Mouse (Mus musculus) lung, postnatal 0 days (tissue): ENCODE data around the gene Aipl1. TPM values are rescaled to one million over a fixed set of nuclear protein-coding genes. Genes with fewer than 3 reads are reported as not detected.

Source experiments
- ATAC-seq: fragments of 200-750 bp; cut with Nextera tagmentation; 2 replicates; pipeline ENCODE4 v1.8.0; 2017; ENCODE audit warnings: moderate library complexity
- DNase-seq: peaks from one replicate; pipeline ENCODE4 v3.0.0-alpha.2; 2016; ENCODE audit warnings: low spot score
- H3K27ac ChIP-seq: fragments of 300-500 bp; sonication (generic); 2 replicates; pipeline ENCODE4 v1.5.1; 2014; ENCODE audit warnings: antibody characterized with exemption, mild to moderate bottlenecking, low read length, mixed read lengths
- H3K27me3 ChIP-seq: fragments of 300-500 bp; sonication (generic); replicated peaks from 2 replicates; pipeline ENCODE4 v1.6.1; 2014; ENCODE audit warnings: low read length, mixed read lengths; ENCODE audit not compliant: insufficient read depth
- H3K36me3 ChIP-seq: fragments of 300-500 bp; sonication (generic); 2 replicates; pipeline ENCODE4 v1.6.1; 2014; ENCODE audit warnings: low read length, mixed read lengths; ENCODE audit not compliant: insufficient read depth
- H3K4me1 ChIP-seq: fragments of 300-500 bp; sonication (generic); 2 replicates; pipeline ENCODE4 v1.6.1; 2014; ENCODE audit warnings: antibody characterized with exemption, low read depth, low read length, mixed read lengths; ENCODE audit not compliant: insufficient read depth
- H3K4me2 ChIP-seq: fragments of 300-500 bp; sonication (generic); replicated peaks from 2 replicates; pipeline ENCODE4 v1.6.1; 2014; ENCODE audit warnings: low read depth, mild to moderate bottlenecking, low read length, moderate library complexity, mixed read lengths
- H3K4me3 ChIP-seq: fragments of 300-500 bp; sonication (generic); 2 replicates; pipeline ENCODE4 v1.5.1; 2014; ENCODE audit warnings: low read depth, low read length
- H3K9ac ChIP-seq: fragments of 300-500 bp; sonication (generic); replicated peaks from 2 replicates; pipeline ENCODE4 v1.6.1; 2014; ENCODE audit warnings: low read depth, mild to moderate bottlenecking
- H3K9me3 ChIP-seq: fragments of 300-500 bp; sonication (generic); 2 replicates; pipeline ENCODE4 v1.6.1; 2016; ENCODE audit warnings: low read length, mixed read lengths
- CTCF ChIP-seq: IDR thresholded peaks from 2 replicates; pipeline ENCODE4 v1.5.1; 2016; ENCODE audit warnings: antibody characterized with exemption, mild to moderate bottlenecking
- EP300 ChIP-seq: IDR thresholded peaks from 2 replicates; pipeline ENCODE4 v1.6.1; 2016; ENCODE audit warnings: antibody characterized with exemption, mild to moderate bottlenecking, control low read depth
- WGBS: fragments of 180-500 bp; shearing (Covaris S2); extraction: QIAGEN DNeasy Blood & Tissue Kit; methylation state at CpG from one replicate; pipeline ENCODE4 v1.1.7; 2014; 5-methylcytosine and 5-hydroxymethylcytosine counted together
- polyA plus RNA-seq: library from polyadenylated mRNA; unstranded; fragments of >200 nt; fragmentation: Nextera tagmentation; extraction: Ambion mirVana; gene quantifications from 2 replicates; pipeline ENCODE4 v1.2.1, GENCODE M21; 2015

The Aipl1 gene
- polyA plus RNA-seq, 1 experiment from 2014 or later: 0.30 TPM

GRCm38 (mm10) chr11:72041768-72042607 lies 4.7 kb upstream of the Aipl1 start, which contains the start of gene Pimreg:
TSS of gene Pimreg (plus strand) at chr11:72042032.
- Histone ChIP-seq H3K36me3 (no peaks in the 10 kb centered on the region), H3K9ac (no peak within 1 kb of the TSS), H3K9me3 (no peaks in the 10 kb centered on the region), H3K4me2 (peak within 1 kb of the TSS; percentile 95), H3K4me1 (no peaks in the 10 kb centered on the region; the same call in 1 of the 2 replicates), H3K27me3 (no peaks in the 10 kb centered on the region), H3K4me3 (peak within 1 kb of the TSS; percentile 60), H3K27ac (no peak within 1 kb of the TSS)
- peak; percentile 88 for DNase-seq
- WGBS: 1% methylated on average over 52 of the region's 52 CpGs
- ATAC-seq: peak; percentile 88
- TF ChIP-seq CTCF: peak; percentile 58
- TF ChIP-seq EP300: no peak

- H3K27me3 ChIP-seq: no peaks in the 10 kb centered on the region
- H3K9ac ChIP-seq: no peak overlapping the region
- ATAC-seq (no peak), DNase-seq (no peak)
- TF ChIP-seq EP300 (no peak), CTCF (no peak)
- H3K4me3 ChIP-seq: peak overlapping the region; percentile 60
- no peak overlapping the region for H3K27ac ChIP-seq
- H3K9me3 ChIP-seq: no peaks in the 10 kb centered on the region
- 18% methylated on average over 6 of the region's 6 CpGs for WGBS
- H3K4me1 ChIP-seq: no peaks in the 10 kb centered on the region; the same call in 1 of the 2 replicates
- H3K4me2 ChIP-seq: peak overlapping the region; percentile 95
- H3K36me3 ChIP-seq: no peaks in the 10 kb centered on the region
Measured at GRCm38 (mm10) chr11:72041290-72041767, 4.0 kb upstream of the Aipl1 start.

GRCm38 (mm10) chr11:72039599-72040386 lies 2.5 kb upstream of the Aipl1 start:
- ATAC-seq (no peak), DNase-seq (no peak)
- Histone ChIP-seq H3K4me1 (no peaks in the 10 kb centered on the region; the same call in 1 of the 2 replicates), H3K4me3 (no peak overlapping the region), H3K36me3 (no peaks in the 10 kb centered on the region), H3K27ac (no peak overlapping the region), H3K9ac (no peak overlapping the region), H3K9me3 (no peaks in the 10 kb centered on the region), H3K27me3 (no peaks in the 10 kb centered on the region), H3K4me2 (no peak overlapping the region)
- TF ChIP-seq EP300 (no peak), CTCF (no peak)
- WGBS: 29% methylated on average over 16 of the region's 16 CpGs

DNA sequence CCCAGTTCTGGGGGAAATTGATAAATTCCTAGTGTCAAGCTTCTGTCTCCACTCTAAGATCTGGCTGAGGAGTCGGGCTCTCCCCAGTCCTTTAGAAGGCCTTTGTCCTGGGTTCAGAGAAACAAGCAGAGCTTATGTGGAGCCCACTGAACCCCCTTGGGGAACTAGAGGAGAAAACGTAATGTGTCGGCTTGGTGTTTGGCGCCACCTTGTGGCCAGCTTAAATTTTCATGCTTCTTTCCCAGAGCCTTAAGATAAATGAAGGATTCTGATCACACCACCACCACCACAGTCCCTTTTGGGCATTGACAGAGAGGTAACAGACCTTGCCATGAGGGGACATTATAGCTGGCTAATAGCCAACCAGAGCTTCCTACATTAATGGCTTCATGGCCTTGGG lies 687 bp upstream of the Aipl1 start:
- Histone ChIP-seq H3K9ac (no peak overlapping the region), H3K4me3 (no peak overlapping the region), H3K27ac (no peak overlapping the region), H3K4me2 (no peak overlapping the region), H3K27me3 (no peaks in the 10 kb centered on the region), H3K36me3 (no peaks in the 10 kb centered on the region), H3K9me3 (no peaks in the 10 kb centered on the region), H3K4me1 (no peaks in the 10 kb centered on the region; the same call in 1 of the 2 replicates)
- DNase-seq (peak; percentile 66), ATAC-seq (no peak)
- TF ChIP-seq EP300 (no peak), CTCF (peak; percentile 86)
- WGBS: 2% methylated on average over 4 of the region's 4 CpGs

- 90% methylated on average over 3 of the region's 3 CpGs for WGBS
- Histone ChIP-seq H3K9me3 (no peaks in the 10 kb centered on the region), H3K36me3 (no peaks in the 10 kb centered on the region), H3K9ac (no peak overlapping the region), H3K4me1 (no peaks in the 10 kb centered on the region), H3K27me3 (no peaks in the 10 kb centered on the region), H3K4me3 (no peak overlapping the region), H3K27ac (no peak overlapping the region), H3K4me2 (no peak overlapping the region)
- TF ChIP-seq CTCF (no peak), EP300 (no peak)
- DNase-seq (no peak), ATAC-seq (no peak)
Measured at GRCm38 (mm10) chr11:72032589-72032988, 4.7 kb downstream of the Aipl1 start.

GRCm38 (mm10) chr11:72032091-72032490 lies 5.2 kb downstream of the Aipl1 start:
- Histone ChIP-seq H3K4me3 (no peak overlapping the region), H3K27ac (no peak overlapping the region), H3K27me3 (no peaks in the 10 kb centered on the region), H3K4me1 (no peaks in the 10 kb centered on the region), H3K9me3 (no peaks in the 10 kb centered on the region), H3K36me3 (no peaks in the 10 kb centered on the region), H3K9ac (no peak overlapping the region), H3K4me2 (no peak overlapping the region)
- no peak for DNase-seq
- 70% methylated on average over 4 of the region's 4 CpGs for WGBS
- TF ChIP-seq CTCF: no peak
- no peak for TF ChIP-seq EP300
- ATAC-seq: no peak
